Mouse (Mus musculus): ENCODE measurements around the gene Eif3f.

GRCm38 (mm10) chr7:108928280-108929188 lies 5.7 kb upstream of the Eif3f start:
- no peak for TF ChIP-seq CTCF (IDR thresholded peaks at IDR 0.05; ENCODE audit: extremely low read depth, insufficient read depth, low read length)
- TF ChIP-seq POLR2A (IDR thresholded peaks at IDR 0.05; ENCODE audit: extremely low read depth, insufficient read depth, low read length) = no peak
